Mouse (Mus musculus) midbrain, postnatal 0 days (tissue): ENCODE results near the gene Akr1c19. TPM values are rescaled to one million over a fixed set of nuclear protein-coding genes. Genes with fewer than 3 reads are reported as not detected.
"Not testable (repeated sequence)": the region's sequence is repeated elsewhere in the genome, so short reads cannot be mapped to it uniquely, and the experiment has no call there.

Experiments used
- ATAC-seq: fragments of 200-750 bp; cut with Nextera tagmentation; 2 replicates; pipeline ENCODE4 v1.8.0; 2017; ENCODE audit warnings: moderate number of reproducible peaks, mild to moderate bottlenecking, moderate TSS enrichment, moderate library complexity; ENCODE audit not compliant: low FRiP score
- DNase-seq: peaks from one replicate; pipeline ENCODE4 v3.0.0-alpha.2; 2015; ENCODE audit warnings: low spot score
- H3K27ac ChIP-seq: fragments of 300-500 bp; sonication (generic); 2 replicates; pipeline ENCODE4 v1.5.1; 2014; ENCODE audit warnings: low read depth, mild to moderate bottlenecking, low read length, mixed read lengths
- H3K27me3 ChIP-seq: fragments of 300-500 bp; sonication (generic); 2 replicates; pipeline ENCODE4 v1.6.1; 2014; ENCODE audit warnings: low read length, control low read depth, mixed read lengths; ENCODE audit not compliant: insufficient read depth
- H3K36me3 ChIP-seq: fragments of 300-500 bp; sonication (generic); 2 replicates; pipeline ENCODE4 v1.6.1; 2014; ENCODE audit warnings: low read length, control low read depth, mixed read lengths; ENCODE audit not compliant: insufficient read depth
- H3K4me1 ChIP-seq: fragments of 300-500 bp; sonication (generic); 2 replicates; pipeline ENCODE4 v1.6.1; 2014; ENCODE audit warnings: mild to moderate bottlenecking, control low read depth, antibody characterized with exemption, low read length, mixed read lengths; ENCODE audit not compliant: insufficient read depth
- H3K4me2 ChIP-seq: fragments of 300-500 bp; sonication (generic); 2 replicates; pipeline ENCODE4 v1.6.1; 2014; ENCODE audit warnings: low read depth, mild to moderate bottlenecking, low read length, mixed read lengths; ENCODE audit not compliant: poor library complexity, severe bottlenecking
- H3K4me3 ChIP-seq: fragments of 300-500 bp; sonication (generic); 2 replicates; pipeline ENCODE4 v1.5.1; 2014; ENCODE audit warnings: low read depth, mild to moderate bottlenecking, low read length, moderate library complexity
- H3K9ac ChIP-seq: fragments of 300-500 bp; sonication (generic); replicated peaks from 2 replicates; pipeline ENCODE4 v1.6.1; 2014; ENCODE audit warnings: mild to moderate bottlenecking, low read length, moderate library complexity, mixed read lengths; ENCODE audit not compliant: poor library complexity, severe bottlenecking
- H3K9me3 ChIP-seq: fragments of 300-500 bp; sonication (generic); 2 replicates; pipeline ENCODE4 v1.6.1; 2016; ENCODE audit warnings: low read length, control low read depth
- CTCF ChIP-seq: IDR thresholded peaks from 2 replicates; pipeline ENCODE4 v1.5.1; 2016; ENCODE audit warnings: antibody characterized with exemption, mild to moderate bottlenecking
- WGBS: fragments of 180-500 bp; shearing (Covaris S2); extraction: QIAGEN DNeasy Blood & Tissue Kit; methylation state at CpG from one replicate; pipeline ENCODE4 v1.1.7; 2014; 5-methylcytosine and 5-hydroxymethylcytosine counted together
- polyA plus RNA-seq: library from polyadenylated mRNA; unstranded; fragments of >200 nt; fragmentation: Nextera tagmentation; extraction: Ambion mirVana; gene quantifications from 2 replicates; pipeline ENCODE4 v1.2.1, GENCODE M21; 2015
- total RNA-seq: library from RNA; depleted of rRNA; stranded (reverse); fragments of >200 nt; gene quantifications from 2 replicates; pipeline ENCODE4 v1.2.3, GENCODE M21; 2014

Akr1c19 gene
- total and polyA plus RNA-seq, 2 experiments from 2014 or later: 5.2 to 7.6 TPM

GRCm38 (mm10) chr13:4257349-4257748, 28.8 kb downstream of the Akr1c19 start:
- no peak overlapping the region for H3K4me3 ChIP-seq
- H3K9me3 ChIP-seq: no peaks in the 10 kb centered on the region
- no peaks in the 10 kb centered on the region for H3K27me3 ChIP-seq
- no peak for ATAC-seq
- DNase-seq: no peak
- 81% methylated on average over 6 of the region's 6 CpGs for WGBS
- TF ChIP-seq CTCF: no peak
- H3K9ac ChIP-seq: no peak overlapping the region
- no peaks in the 10 kb centered on the region for H3K4me1 ChIP-seq
- no peak overlapping the region for H3K27ac ChIP-seq
- no peak overlapping the region for H3K4me2 ChIP-seq
- H3K36me3 ChIP-seq: no peaks in the 10 kb centered on the region

GRCm38 (mm10) chr13:4264612-4265011, 36.1 kb downstream of the Akr1c19 start:
- Histone ChIP-seq H3K36me3 (no peaks in the 10 kb centered on the region), H3K4me1 (no peaks in the 10 kb centered on the region), H3K9ac (no peak overlapping the region), H3K4me3 (no peak overlapping the region), H3K9me3 (no peaks in the 10 kb centered on the region), H3K4me2 (no peak overlapping the region), H3K27ac (no peak overlapping the region), H3K27me3 (no peaks in the 10 kb centered on the region)
- no peak for TF ChIP-seq CTCF
- DNase-seq (no peak), ATAC-seq (no peak)
- 85% methylated on average over 3 of the region's 3 CpGs for WGBS

- no peak overlapping the region for H3K9ac ChIP-seq
- 91% methylated on average over 2 of the region's 2 CpGs for WGBS
- H3K27me3 ChIP-seq: no peaks in the 10 kb centered on the region
- no peaks in the 10 kb centered on the region for H3K4me1 ChIP-seq
- no peak overlapping the region for H3K4me3 ChIP-seq
- no peak for ATAC-seq
- H3K9me3 ChIP-seq: no peaks in the 10 kb centered on the region
- H3K4me2 ChIP-seq: no peak overlapping the region
- TF ChIP-seq CTCF: no peak
- H3K27ac ChIP-seq: no peak overlapping the region
- no peaks in the 10 kb centered on the region for H3K36me3 ChIP-seq
- DNase-seq: no peak
Measured at GRCm38 (mm10) chr13:4265047-4265446, 36.5 kb downstream of the Akr1c19 start.

- not testable (repeated sequence) for H3K4me1 ChIP-seq, H3K9ac ChIP-seq, H3K27me3 ChIP-seq, H3K36me3 ChIP-seq, ATAC-seq, H3K4me2 ChIP-seq, H3K9me3 ChIP-seq, H3K4me3 ChIP-seq, H3K27ac ChIP-seq, DNase-seq
- 96% methylated on average over 2 of the region's 2 CpGs for WGBS
Measured at GRCm38 (mm10) chr13:4265455-4265854, 37.0 kb downstream of the Akr1c19 start.

- Histone ChIP-seq H3K27ac (no peak overlapping the region), H3K27me3 (no peaks in the 10 kb centered on the region), H3K4me3 (no peak overlapping the region), H3K9ac (no peak overlapping the region), H3K36me3 (no peaks in the 10 kb centered on the region), H3K9me3 (no peaks in the 10 kb centered on the region), H3K4me1 (no peaks in the 10 kb centered on the region), H3K4me2 (no peak overlapping the region)
- TF ChIP-seq CTCF: no peak
- DNase-seq (no peak), ATAC-seq (no peak)
Measured at GRCm38 (mm10) chr13:4270860-4271259, 42.4 kb downstream of the Akr1c19 start.

GRCm38 (mm10) chr13:4277526-4277925, 49.0 kb downstream of the Akr1c19 start:
- no peak for TF ChIP-seq CTCF
- no peaks in the 10 kb centered on the region for H3K36me3 ChIP-seq
- H3K4me1 ChIP-seq: no peaks in the 10 kb centered on the region
- no peak for ATAC-seq
- DNase-seq: no peak
- no peaks in the 10 kb centered on the region for H3K9me3 ChIP-seq
- 87% methylated on average over 2 of the region's 2 CpGs for WGBS
- no peak overlapping the region for H3K4me2 ChIP-seq
- no peak overlapping the region for H3K27ac ChIP-seq
- no peaks in the 10 kb centered on the region for H3K27me3 ChIP-seq
- no peak overlapping the region for H3K4me3 ChIP-seq
- H3K9ac ChIP-seq: no peak overlapping the region
